In the genomic region with DNA sequence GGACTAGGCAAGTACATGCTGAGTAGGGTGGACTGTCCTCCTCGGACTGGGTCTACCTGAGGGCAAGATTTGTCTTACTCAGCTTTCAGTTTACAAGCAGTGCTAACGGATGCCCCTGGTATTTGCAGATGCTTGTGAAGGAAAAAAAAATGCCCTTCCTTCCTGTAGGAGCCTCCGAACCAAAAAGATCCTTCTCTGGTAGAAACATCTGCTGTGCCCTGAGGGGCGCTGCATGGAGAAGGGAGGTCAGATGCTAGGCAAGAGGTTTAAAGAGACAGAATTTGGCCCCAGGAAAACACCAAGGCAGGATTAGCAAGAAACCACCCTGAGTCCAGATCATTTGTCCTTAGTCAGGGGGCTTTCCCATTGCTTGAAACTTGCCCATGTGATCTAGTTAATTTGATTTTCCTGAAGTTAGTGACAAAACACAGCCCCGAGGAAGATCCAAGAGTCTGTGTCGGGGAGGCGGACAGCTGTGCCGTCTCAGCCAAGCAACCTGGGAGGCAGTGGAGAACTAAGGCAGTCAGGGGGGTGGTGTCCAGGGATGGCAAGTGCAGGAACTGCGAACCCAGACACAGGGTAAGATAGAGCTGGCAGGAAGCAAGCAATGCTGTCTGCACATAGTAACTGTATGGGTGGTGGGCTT, we compare ENCODE assay signal across 8 mouse cellular contexts. TPM values are rescaled to one million over a fixed set of nuclear protein-coding genes. Genes with fewer than 3 reads are reported as not detected.
DNase-seq lines count a peak whose midpoint lies in the region; ATAC-seq and TF ChIP-seq lines count a peak whose summit lies in the region.

No protein-coding gene starts in this region.

- ATAC-seq in midbrain, embryonic 12.5 days (ENCODE audit: low FRiP score, low read depth): 0 out of 2 replicates have a peak, but pooled peaks have one; percentile 10
- no peak; the same call in 1 of the 2 replicates for ATAC-seq in midbrain, embryonic 15.5 days (replicated peaks)
- ATAC-seq in heart, postnatal 0 days (ENCODE audit: insufficient read depth, low read depth): no peak

- no peak for TF ChIP-seq CTCF in heart, postnatal 0 days (IDR thresholded peaks at IDR 0.05; ENCODE audit: low read depth)

- DNase-seq in embryo, embryonic 10.5 days (ENCODE audit: low spot score): peak; percentile 43
- DNase-seq in embryo, embryonic 10 days (ENCODE audit: low spot score): no peak
- no peak for DNase-seq in heart, postnatal 0 days (ENCODE audit: low spot score)
- no peak for DNase-seq in gastrocnemius, postnatal 25 days
- no peak for DNase-seq in ovary, postnatal 14 days (ENCODE audit: low spot score)

- TF ChIP-seq EP300 in heart, postnatal 0 days (IDR thresholded peaks at IDR 0.05; ENCODE audit: low read depth): no peak

- H3K9ac ChIP-seq in midbrain, embryonic 12.5 days (replicated peaks): no peak overlapping the region
- no peak overlapping the region for H3K9ac ChIP-seq in midbrain, embryonic 15.5 days
- H3K9ac ChIP-seq in heart, postnatal 0 days (replicated peaks; ENCODE audit: low read depth, low read length): no peak overlapping the region

- 47% methylated on average over 9 of the region's 9 CpGs for WGBS in midbrain, embryonic 12.5 days
- WGBS in midbrain, embryonic 15.5 days: 43% methylated on average over 9 of the region's 9 CpGs
- WGBS in heart, postnatal 0 days: 52% methylated on average over 9 of the region's 9 CpGs
- 48% methylated on average over 9 of the region's 9 CpGs for WGBS in macrophage (ENCODE audit: missing documents)

- no peaks in the 10 kb centered on the region for H3K27me3 ChIP-seq in midbrain, embryonic 12.5 days
- no peaks in the 10 kb centered on the region for H3K27me3 ChIP-seq in midbrain, embryonic 15.5 days (replicated peaks)
- H3K27me3 ChIP-seq in heart, postnatal 0 days (ENCODE audit: control insufficient read depth, insufficient read depth, low read length): no peaks in the 10 kb centered on the region

- H3K79me2 ChIP-seq in macrophage (ENCODE audit: inconsistent target): peaks cover 100% of the 10 kb centered on the region

- H3K4me3 ChIP-seq in midbrain, embryonic 12.5 days: no peak overlapping the region
- no peak overlapping the region for H3K4me3 ChIP-seq in midbrain, embryonic 15.5 days
- no peak overlapping the region for H3K4me3 ChIP-seq in heart, postnatal 0 days (ENCODE audit: low read depth, low read length)
- no peak overlapping the region for H3K4me3 ChIP-seq in macrophage (ENCODE audit: inconsistent target)

- no peak overlapping the region for H3K27ac ChIP-seq in midbrain, embryonic 12.5 days (replicated peaks)
- no peak overlapping the region for H3K27ac ChIP-seq in midbrain, embryonic 15.5 days
- peak overlapping the region; percentile 37 for H3K27ac ChIP-seq in heart, postnatal 0 days (ENCODE audit: low read depth)
- H3K27ac ChIP-seq in macrophage: 0 out of 2 replicates have a peak overlapping the region, but pooled peaks have one; percentile 8

- H3K9me3 ChIP-seq in midbrain, embryonic 12.5 days: no peaks in the 10 kb centered on the region
- no peaks in the 10 kb centered on the region for H3K9me3 ChIP-seq in midbrain, embryonic 15.5 days
- H3K9me3 ChIP-seq in heart, postnatal 0 days (replicated peaks; ENCODE audit: control insufficient read depth, low read length): no peaks in the 10 kb centered on the region

- H3K4me2 ChIP-seq in midbrain, embryonic 12.5 days (replicated peaks): no peak overlapping the region
- H3K4me2 ChIP-seq in midbrain, embryonic 15.5 days: no peak overlapping the region
- H3K4me2 ChIP-seq in heart, postnatal 0 days (ENCODE audit: low read depth, low read length): no peak overlapping the region; the same call in 1 of the 2 replicates

- H3K36me3 ChIP-seq in midbrain, embryonic 12.5 days: no peaks in the 10 kb centered on the region
- no peaks in the 10 kb centered on the region for H3K36me3 ChIP-seq in midbrain, embryonic 15.5 days (replicated peaks)
- H3K36me3 ChIP-seq in heart, postnatal 0 days (replicated peaks; ENCODE audit: control insufficient read depth, insufficient read depth, low read length): no peaks in the 10 kb centered on the region
- peaks cover 6% of the 10 kb centered on the region; the same call in 1 of the 2 replicates for H3K36me3 ChIP-seq in macrophage (ENCODE audit: inconsistent target)

- H3K4me1 ChIP-seq in midbrain, embryonic 12.5 days: peaks cover 47% of the 10 kb centered on the region
- H3K4me1 ChIP-seq in midbrain, embryonic 15.5 days: peaks cover 33% of the 10 kb centered on the region
- H3K4me1 ChIP-seq in heart, postnatal 0 days (ENCODE audit: control insufficient read depth, insufficient read depth): peaks cover 36% of the 10 kb centered on the region

RNA-seq across cellular contexts. Expression of gene Map3k1, which starts 19.2 kb away (rescaled TPM):
- polyA plus RNA-seq in midbrain, embryonic 12.5 days (2016; fragmentation: Nextera tagmentation; extraction: Ambion mirVana): 14.0 and 14.1 TPM in 2 replicates
- polyA plus RNA-seq in midbrain, embryonic 15.5 days (2015; fragmentation: Nextera tagmentation; extraction: Ambion mirVana): 10.5 and 12.2 TPM in 2 replicates
- 9.7 and 18.4 TPM in 2 replicates for total RNA-seq in heart, postnatal 0 days (2014; rRNA removed; ENCODE audit: low replicate concordance)
- 8.8 and 9.7 TPM in 2 replicates for polyA plus RNA-seq in heart, postnatal 0 days (2015; fragmentation: Nextera tagmentation; extraction: Ambion mirVana)
- 100 to 1,000 TPM in 13 of 26 experiments, 10 to 100 TPM in 13; 30.3 to 165 (median 107) TPM for total RNA-seq in macrophage (2018; cell fraction: chromatin; rRNA removed)
- total RNA-seq in macrophage (2018; cell fraction: cytosol; rRNA removed): 100 to 1,000 TPM in 6 of 26 experiments, 10 to 100 TPM in 20; 25.9 to 112 (median 84.7) TPM
- total RNA-seq in macrophage (2018; cell fraction: nucleus; rRNA removed): 100 to 1,000 TPM in 12 of 26 experiments, 10 to 100 TPM in 14; 53.0 to 197 (median 92.2) TPM
- 17.8 to 36.0 TPM (median 34.3 TPM) in 3 replicates for polyA plus RNA-seq in macrophage (2018)
- total RNA-seq in gastrocnemius, postnatal 25 days (2021): 1 to 10 TPM; 8.0 to 9.3 TPM

Comparison
In these comparisons a context has a peak if more than half of its experiments do, and no peak if none do; other contexts are left out.
1. H3K27ac ChIP-seq: peak in heart, postnatal 0 days (single experiment) and macrophage (single experiment); none in midbrain, embryonic 12.5 days (single experiment) and midbrain, embryonic 15.5 days (single experiment).